Mouse (Mus musculus) lung, postnatal 25 days (tissue): Measurements from ENCODE around the gene Hist1h1d.

ENCODE experiments used
- DNase-seq: peaks from one replicate; pipeline ENCODE4 v3.0.0; 2022; ENCODE audit warnings: low spot score

Gene Hist1h1d

GRCm38 (mm10) chr13:23552962-23553361 lies at the start of gene Hist1h1d:
Gene Hist1h1d (plus strand): TSS chr13:23553262.
- no peak for DNase-seq

- DNase-seq, result peak; percentile 53
Observed at GRCm38 (mm10) chr13:23503797-23504196, 49.3 kb upstream of the Hist1h1d start.

GRCm38 (mm10) chr13:23505662-23506345 lies 47.3 kb upstream of the Hist1h1d start:
- DNase-seq, result no peak

- peak; percentile 27 for DNase-seq
Observed at GRCm38 (mm10) chr13:23506351-23506750, 46.7 kb upstream of the Hist1h1d start.

GRCm38 (mm10) chr13:23506819-23507515 lies 46.1 kb upstream of the Hist1h1d start:
- DNase-seq, result no peak

GRCm38 (mm10) chr13:23510127-23510526 lies 42.9 kb upstream of the Hist1h1d start:
- no peak for DNase-seq

- DNase-seq, result no peak
Observed at GRCm38 (mm10) chr13:23513517-23513916, 39.5 kb upstream of the Hist1h1d start.

GRCm38 (mm10) chr13:23515281-23515680 lies 37.8 kb upstream of the Hist1h1d start:
- DNase-seq, result no peak

GRCm38 (mm10) chr13:23515826-23516620 lies 37.0 kb upstream of the Hist1h1d start:
- DNase-seq, result no peak

- peak; percentile 59 for DNase-seq
Observed at GRCm38 (mm10) chr13:23516822-23517602, 36.0 kb upstream of the Hist1h1d start.

GRCm38 (mm10) chr13:23517603-23518294 lies 35.3 kb upstream of the Hist1h1d start:
- DNase-seq, result peak; percentile 89

GRCm38 (mm10) chr13:23518295-23518603 lies 34.8 kb upstream of the Hist1h1d start:
- DNase-seq, result no peak

GRCm38 (mm10) chr13:23518885-23519284 lies 34.2 kb upstream of the Hist1h1d start:
- peak; percentile 86 for DNase-seq

- peak; percentile 84 for DNase-seq
Observed at GRCm38 (mm10) chr13:23519416-23519815, 33.6 kb upstream of the Hist1h1d start.

GRCm38 (mm10) chr13:23521703-23522102 lies 31.4 kb upstream of the Hist1h1d start:
- DNase-seq, result peak; percentile 82

GRCm38 (mm10) chr13:23523976-23524375 lies 29.1 kb upstream of the Hist1h1d start:
- DNase-seq, result no peak

GRCm38 (mm10) chr13:23524654-23525053 lies 28.4 kb upstream of the Hist1h1d start:
- DNase-seq, result peak; percentile 69

GRCm38 (mm10) chr13:23525901-23526300 lies 27.2 kb upstream of the Hist1h1d start:
- DNase-seq, result no peak

- DNase-seq, result peak; percentile 94
Observed at GRCm38 (mm10) chr13:23526312-23526711, 26.8 kb upstream of the Hist1h1d start.

- DNase-seq, result no peak
Observed at GRCm38 (mm10) chr13:23529005-23529404, 24.1 kb upstream of the Hist1h1d start.

GRCm38 (mm10) chr13:23529480-23530165 lies 23.4 kb upstream of the Hist1h1d start:
- DNase-seq, result no peak
